Mouse (Mus musculus) stomach, postnatal 0 days (tissue): ENCODE results near the gene Nnat. TPM values are rescaled to one million over a fixed set of nuclear protein-coding genes. Genes with fewer than 3 reads are reported as not detected.
A peak's percentile ranks its signal among the peaks of the same experiment; 100 is the strongest.

ENCODE experiments used
- ATAC-seq: fragments of 200-750 bp; cut with Nextera tagmentation; 2 replicates; pipeline ENCODE4 v1.8.0; 2017; ENCODE audit not compliant: low FRiP score, low TSS enrichment
- DNase-seq: peaks from one replicate; pipeline ENCODE4 v3.0.0-alpha.2; 2016; ENCODE audit warnings: low spot score
- H3K27ac ChIP-seq: fragments of 300-500 bp; sonication (generic); replicated peaks from 2 replicates; pipeline ENCODE4 v1.5.1; 2014; ENCODE audit warnings: mild to moderate bottlenecking, control low read depth
- H3K27me3 ChIP-seq: fragments of 300-500 bp; sonication (generic); 2 replicates; pipeline ENCODE4 v1.6.1; 2014; ENCODE audit warnings: low read length; ENCODE audit not compliant: control insufficient read depth, insufficient read depth
- H3K36me3 ChIP-seq: fragments of 300-500 bp; sonication (generic); 2 replicates; pipeline ENCODE4 v1.6.1; 2014; ENCODE audit warnings: low read length, mixed read lengths; ENCODE audit not compliant: control insufficient read depth, insufficient read depth
- H3K4me1 ChIP-seq: fragments of 300-500 bp; sonication (generic); replicated peaks from 2 replicates; pipeline ENCODE4 v1.6.1; 2014; ENCODE audit warnings: antibody characterized with exemption; ENCODE audit not compliant: control insufficient read depth, insufficient read depth
- H3K4me2 ChIP-seq: fragments of 300-500 bp; sonication (generic); replicated peaks from 2 replicates; pipeline ENCODE4 v1.6.1; 2014; ENCODE audit warnings: low read depth, mild to moderate bottlenecking, control low read depth, moderate library complexity
- H3K4me3 ChIP-seq: fragments of 300-500 bp; sonication (generic); 2 replicates; pipeline ENCODE4 v1.5.1; 2014; ENCODE audit warnings: low read depth, low read length, control low read depth
- H3K9ac ChIP-seq: fragments of 300-500 bp; sonication (generic); 2 replicates; pipeline ENCODE4 v1.6.1; 2014; ENCODE audit warnings: mild to moderate bottlenecking, low read length, control low read depth, mixed read lengths
- H3K9me3 ChIP-seq: fragments of 300-500 bp; sonication (generic); 2 replicates; pipeline ENCODE4 v1.6.1; 2016; ENCODE audit warnings: low read length; ENCODE audit not compliant: control insufficient read depth
- CTCF ChIP-seq: IDR thresholded peaks from 2 replicates; pipeline ENCODE4 v1.5.1; 2016; ENCODE audit warnings: antibody characterized with exemption, low read depth, mild to moderate bottlenecking, moderate library complexity
- EP300 ChIP-seq: optimal IDR thresholded peaks from 2 replicates; pipeline ENCODE3; 2016; ENCODE audit warnings: antibody characterized with exemption
- WGBS: fragments of 180-500 bp; shearing (Covaris S2); extraction: QIAGEN DNeasy Blood & Tissue Kit; methylation state at CpG from one replicate; pipeline ENCODE4 v1.1.7; 2014; 5-methylcytosine and 5-hydroxymethylcytosine counted together
- polyA plus RNA-seq: library from polyadenylated mRNA; unstranded; fragments of >200 nt; fragmentation: Nextera tagmentation; extraction: Ambion mirVana; gene quantifications from 2 replicates; pipeline ENCODE4 v1.2.1, GENCODE M21; 2015

The Nnat gene
- polyA plus RNA-seq, 1 experiment from 2014 or later: 150 TPM

- Histone ChIP-seq H3K9me3 (no peaks in the 10 kb centered on the region), H3K36me3 (no peaks in the 10 kb centered on the region), H3K4me2 (no peak overlapping the region), H3K27ac (no peak overlapping the region), H3K4me3 (no peak overlapping the region), H3K27me3 (no peaks in the 10 kb centered on the region), H3K4me1 (peaks cover 5% of the 10 kb centered on the region; the same call in 1 of the 2 replicates), H3K9ac (no peak overlapping the region)
- no peak for ATAC-seq
- no peak for DNase-seq
- TF ChIP-seq CTCF (no peak), EP300 (no peak)
- 70% methylated on average over 7 of the region's 7 CpGs for WGBS
Observed at GRCm38 (mm10) chr2:157536476-157537081, 23.3 kb upstream of the Nnat start.

DNA sequence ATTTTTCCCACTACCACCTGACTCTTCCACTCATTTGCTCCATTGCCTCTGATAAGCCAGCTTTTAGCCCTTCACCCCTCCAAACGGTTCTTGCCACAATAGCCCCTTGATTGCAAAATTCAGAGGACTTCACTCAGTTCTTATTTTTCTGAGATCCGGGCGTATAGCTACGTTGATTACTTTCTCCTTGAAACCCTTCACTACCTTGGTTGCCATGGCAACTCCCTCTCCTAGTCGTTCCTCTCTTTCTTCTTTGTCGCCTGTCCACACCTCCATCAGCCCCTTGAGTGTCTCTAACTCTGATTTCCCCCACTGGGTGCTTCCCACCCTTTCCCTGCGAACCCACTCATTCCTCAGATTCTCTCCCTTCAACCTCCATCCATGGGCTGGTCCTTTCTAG lies 22.8 kb upstream of the Nnat start:
- Histone ChIP-seq H3K4me2 (no peak overlapping the region), H3K9ac (no peak overlapping the region), H3K9me3 (no peaks in the 10 kb centered on the region), H3K27ac (no peak overlapping the region), H3K36me3 (no peaks in the 10 kb centered on the region), H3K27me3 (no peaks in the 10 kb centered on the region), H3K4me3 (no peak overlapping the region), H3K4me1 (peaks cover 5% of the 10 kb centered on the region; the same call in 1 of the 2 replicates)
- WGBS: 36% methylated on average over 7 of the region's 7 CpGs
- no peak for TF ChIP-seq EP300
- no peak for ATAC-seq
- no peak for DNase-seq

GRCm38 (mm10) chr2:157540073-157540952 lies 19.6 kb upstream of the Nnat start:
- no peaks in the 10 kb centered on the region for H3K36me3 ChIP-seq
- no peaks in the 10 kb centered on the region for H3K9me3 ChIP-seq
- H3K27ac ChIP-seq: no peak overlapping the region
- peaks cover 5% of the 10 kb centered on the region; the same call in 1 of the 2 replicates for H3K4me1 ChIP-seq
- no peak overlapping the region for H3K9ac ChIP-seq
- TF ChIP-seq EP300 (no peak), CTCF (no peak)
- no peak overlapping the region for H3K4me3 ChIP-seq
- peak; percentile 28; the same call in 1 of the 2 replicates for ATAC-seq
- DNase-seq: peak; percentile 27
- H3K27me3 ChIP-seq: no peaks in the 10 kb centered on the region
- H3K4me2 ChIP-seq: no peak overlapping the region
- 47% methylated on average over 24 of the region's 24 CpGs for WGBS

DNA sequence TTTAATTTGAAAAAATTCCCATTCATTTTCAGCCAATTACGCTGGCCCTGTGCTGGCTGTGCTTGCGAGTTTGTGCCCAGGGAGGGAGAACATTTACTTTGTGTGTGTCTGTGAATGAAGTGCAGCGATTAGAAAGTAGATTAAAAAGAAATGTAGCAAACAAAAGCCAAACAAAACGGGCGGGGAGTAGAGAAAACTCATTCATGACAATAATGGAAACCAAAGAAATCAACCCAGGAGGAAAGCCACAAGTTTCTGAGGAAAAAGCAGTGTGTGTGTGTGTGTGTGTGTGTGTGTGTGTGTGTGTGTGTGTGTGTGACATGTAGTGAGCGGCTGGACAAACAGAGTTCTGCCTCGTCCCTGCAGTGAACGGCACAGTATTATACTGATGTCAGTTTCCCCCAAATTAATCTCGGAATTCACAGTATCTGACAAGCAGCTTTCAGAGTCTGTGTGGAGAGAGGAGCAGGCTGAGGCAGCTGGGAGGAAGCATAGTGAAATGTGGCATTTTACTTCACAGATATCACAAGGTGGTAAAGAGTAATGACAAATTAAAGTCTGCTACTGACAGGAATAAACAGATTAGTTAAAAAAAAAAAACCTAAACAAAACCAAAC lies 18.8 kb upstream of the Nnat start:
- no peaks in the 10 kb centered on the region for H3K27me3 ChIP-seq
- TF ChIP-seq EP300 (no peak), CTCF (no peak)
- H3K4me2 ChIP-seq: no peak overlapping the region
- no peak for DNase-seq
- H3K9me3 ChIP-seq: no peaks in the 10 kb centered on the region
- H3K4me1 ChIP-seq: peaks cover 5% of the 10 kb centered on the region; the same call in 1 of the 2 replicates
- H3K4me3 ChIP-seq: no peak overlapping the region
- H3K27ac ChIP-seq: no peak overlapping the region
- no peaks in the 10 kb centered on the region for H3K36me3 ChIP-seq
- WGBS: 43% methylated on average over 9 of the region's 9 CpGs
- no peak for ATAC-seq
- no peak overlapping the region for H3K9ac ChIP-seq

- H3K4me2 ChIP-seq: no peak overlapping the region
- no peaks in the 10 kb centered on the region for H3K9me3 ChIP-seq
- no peaks in the 10 kb centered on the region for H3K36me3 ChIP-seq
- H3K4me3 ChIP-seq: no peak overlapping the region
- no peak overlapping the region for H3K9ac ChIP-seq
- no peak for DNase-seq
- 66% methylated on average over 8 of the region's 8 CpGs for WGBS
- TF ChIP-seq CTCF: no peak
- TF ChIP-seq EP300: no peak
- H3K27me3 ChIP-seq: no peaks in the 10 kb centered on the region
- H3K27ac ChIP-seq: no peak overlapping the region
- no peak for ATAC-seq
- peaks cover 5% of the 10 kb centered on the region; the same call in 1 of the 2 replicates for H3K4me1 ChIP-seq
Observed at GRCm38 (mm10) chr2:157541631-157542030, 18.2 kb upstream of the Nnat start.
